Mouse (Mus musculus) urinary bladder, postnatal 36 days (tissue): ENCODE measurements around the gene Mef2c.

Experiments
- DNase-seq, 2 experiments: peaks; one replicate each; pipeline ENCODE4 v3.0.0; 2022; ENCODE audit warnings: low spot score in 2 of 2, mixed read lengths in 1 of 2

The Mef2c gene

DNA sequence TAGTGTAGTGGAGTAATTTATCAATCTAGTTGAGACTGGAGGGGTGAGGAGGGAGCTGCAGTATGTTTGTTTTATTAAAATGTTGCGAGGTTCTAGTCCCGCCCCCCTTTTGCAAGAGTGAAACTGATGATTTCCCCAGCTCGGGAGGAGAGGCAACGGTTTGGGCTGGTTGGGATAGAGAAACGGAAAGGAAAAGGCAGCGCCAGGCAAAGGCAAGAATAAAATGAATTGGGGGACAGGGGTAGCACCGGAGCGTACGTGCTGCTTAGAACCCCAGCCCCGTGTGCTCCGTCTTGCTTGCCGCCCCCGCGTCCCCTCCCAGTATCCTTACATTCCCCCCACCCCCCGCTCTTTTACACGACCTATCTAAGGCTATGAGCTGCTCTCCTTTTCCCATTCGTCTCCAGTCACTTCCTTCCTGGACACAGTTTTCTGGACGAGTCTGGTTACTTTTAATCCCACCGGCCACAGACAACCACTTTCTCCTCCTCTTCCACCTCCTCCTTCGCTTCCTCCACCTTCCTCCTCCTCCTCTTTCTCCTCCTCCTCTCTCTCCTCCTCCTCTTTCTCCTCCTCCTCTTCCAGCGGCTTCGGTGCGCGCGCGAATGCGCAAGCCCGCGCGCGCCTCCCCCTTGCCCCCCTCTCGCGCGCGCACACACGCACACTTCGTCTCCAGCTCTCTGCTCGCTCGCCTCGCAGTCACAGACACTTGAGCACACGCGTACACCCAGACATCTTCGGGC, 20.5 kb downstream of the Mef2c start:
- peak; percentile 15 to 44 for DNase-seq

GRCm38 (mm10) chr13:83524902-83525715, 21.3 kb downstream of the Mef2c start:
- no peak for DNase-seq

GRCm38 (mm10) chr13:83525716-83526005, 21.8 kb downstream of the Mef2c start:
- DNase-seq: no peak

GRCm38 (mm10) chr13:83526066-83526465, 22.2 kb downstream of the Mef2c start:
- DNase-seq: no peak

DNA sequence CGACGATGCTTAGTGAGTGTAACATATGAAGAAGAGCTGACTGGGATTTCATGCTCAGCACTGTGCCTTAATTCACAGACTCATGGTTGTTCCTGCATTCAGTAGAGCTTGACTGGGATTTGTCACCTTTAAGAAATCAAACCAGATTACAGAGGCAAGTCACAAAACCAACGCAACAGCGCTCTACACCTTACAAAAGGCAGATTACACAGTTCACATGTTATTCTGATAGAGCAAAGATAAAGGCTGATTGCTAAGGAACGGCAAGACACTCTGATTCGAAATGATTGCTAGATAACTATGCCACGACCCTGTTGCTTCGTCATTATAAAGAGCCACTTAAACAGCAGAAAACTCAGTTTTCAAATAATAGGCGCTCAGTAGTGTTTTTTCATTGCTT, 24.1 kb downstream of the Mef2c start:
- DNase-seq: no peak

DNA sequence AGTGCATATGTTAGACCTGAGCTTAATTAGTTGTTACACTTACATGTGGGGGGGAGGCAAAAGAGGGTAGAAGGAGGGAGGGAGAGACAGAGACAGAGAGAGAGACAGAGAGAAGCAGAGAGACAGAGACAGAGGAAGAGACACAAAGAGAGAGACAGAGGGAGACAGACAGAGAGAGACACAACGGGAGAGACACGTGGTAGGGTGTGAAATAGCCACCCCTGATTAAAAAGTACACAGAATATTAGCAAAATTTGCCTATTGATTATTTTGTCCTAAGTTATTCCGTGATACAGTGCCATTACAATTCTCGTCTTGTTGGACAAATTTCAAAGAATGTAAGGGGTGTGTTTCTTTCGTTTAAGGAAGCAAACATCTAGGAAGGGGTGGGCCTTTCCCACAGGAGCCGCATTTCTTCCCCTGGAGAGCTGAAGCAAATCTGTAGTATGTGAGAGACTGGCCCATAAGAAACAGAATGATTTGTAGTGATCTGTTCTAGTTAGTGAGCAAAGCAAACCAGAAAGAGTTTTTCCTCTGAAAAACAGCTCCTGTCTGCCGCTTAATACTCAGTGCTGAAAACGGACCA, 26.0 kb downstream of the Mef2c start:
- DNase-seq: no peak

DNA sequence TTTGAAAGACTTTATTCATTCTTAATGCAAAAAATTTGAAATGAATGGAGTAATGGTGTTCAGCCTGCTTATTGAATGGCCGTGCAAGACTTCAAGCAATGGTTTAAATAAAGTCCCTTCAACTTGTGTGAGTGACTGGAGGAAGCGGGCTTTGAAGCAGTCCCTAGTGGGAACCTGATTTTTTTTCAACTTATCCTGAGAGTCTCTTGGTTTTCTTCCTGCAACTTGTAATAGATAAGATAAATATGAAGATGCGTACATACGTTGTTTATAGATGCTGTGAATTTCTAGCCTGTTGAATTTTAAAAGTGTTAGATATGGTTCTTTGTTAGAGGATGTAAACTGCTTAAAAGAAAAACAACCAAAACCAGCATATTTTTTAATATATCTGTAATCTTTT, 27.1 kb downstream of the Mef2c start:
- no peak for DNase-seq

DNA sequence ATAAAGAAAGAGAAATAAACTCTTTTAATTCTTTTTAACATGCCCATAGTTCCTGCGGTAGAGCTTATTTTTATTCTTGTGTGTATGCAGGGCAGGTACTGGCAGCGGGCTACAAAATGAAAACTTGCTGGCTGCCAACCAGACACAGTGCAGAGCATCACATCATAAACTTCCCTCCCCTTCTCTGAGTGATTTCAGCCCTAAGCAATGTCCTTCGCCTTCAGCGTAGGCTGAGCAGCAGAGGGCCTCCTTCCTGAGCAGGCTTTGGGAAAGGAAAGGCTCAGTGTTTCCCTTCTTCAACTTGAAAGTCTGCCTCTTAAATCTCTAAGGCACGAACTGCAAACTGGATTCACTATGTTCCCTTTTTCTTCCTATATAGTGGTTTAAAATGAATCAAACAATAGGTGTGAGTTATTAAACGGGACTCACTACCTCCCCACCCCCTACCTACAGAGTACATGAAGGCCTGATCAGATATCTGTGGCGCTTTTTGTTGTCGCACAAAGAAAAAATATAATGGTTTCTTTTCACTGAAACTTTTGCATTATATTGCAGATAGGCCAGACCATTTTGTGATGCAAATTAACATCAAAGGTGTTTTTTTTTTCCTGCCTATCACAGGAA, 28.2 kb downstream of the Mef2c start:
- peak in 1 of 2 experiments; percentile 16 for DNase-seq

DNA sequence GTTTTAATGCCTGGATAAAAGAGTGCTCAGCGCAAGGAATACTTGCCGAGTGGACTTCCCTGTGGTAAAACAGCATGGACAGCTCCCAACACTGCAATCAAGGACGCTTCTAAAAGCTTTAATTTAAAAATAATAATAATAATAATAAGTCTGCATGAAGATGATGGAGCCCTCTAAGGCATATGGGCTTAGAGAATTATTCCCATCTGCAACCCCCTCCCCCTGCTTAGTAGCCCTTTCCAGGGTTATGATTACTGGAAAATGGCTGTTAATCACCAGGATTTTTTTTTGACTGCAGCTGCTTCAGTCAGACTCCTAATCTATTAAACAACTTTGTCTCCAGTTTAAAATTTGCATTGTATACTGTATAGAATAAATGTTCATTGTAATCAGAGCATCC, 32.5 kb downstream of the Mef2c start:
- DNase-seq: no peak

DNA sequence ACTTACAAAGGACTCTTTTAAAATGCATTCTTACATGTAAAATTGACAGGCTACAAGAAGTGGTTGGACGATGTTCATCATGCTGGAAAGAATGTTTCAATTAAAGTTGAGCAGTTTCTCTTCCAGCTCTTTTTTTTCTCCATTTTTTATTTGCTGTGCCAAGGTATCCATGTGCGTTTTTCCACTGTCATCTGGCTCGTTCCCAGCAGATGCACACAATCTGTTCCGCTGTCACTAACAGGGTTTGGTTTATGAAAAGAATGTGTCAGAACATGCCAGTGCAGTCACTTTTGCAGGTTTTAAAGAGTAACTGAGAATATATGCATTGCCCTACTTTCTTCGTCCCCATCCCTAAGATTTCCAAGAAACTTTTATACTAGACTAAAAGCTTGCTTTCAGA, 33.3 kb downstream of the Mef2c start:
- DNase-seq: no peak

DNA sequence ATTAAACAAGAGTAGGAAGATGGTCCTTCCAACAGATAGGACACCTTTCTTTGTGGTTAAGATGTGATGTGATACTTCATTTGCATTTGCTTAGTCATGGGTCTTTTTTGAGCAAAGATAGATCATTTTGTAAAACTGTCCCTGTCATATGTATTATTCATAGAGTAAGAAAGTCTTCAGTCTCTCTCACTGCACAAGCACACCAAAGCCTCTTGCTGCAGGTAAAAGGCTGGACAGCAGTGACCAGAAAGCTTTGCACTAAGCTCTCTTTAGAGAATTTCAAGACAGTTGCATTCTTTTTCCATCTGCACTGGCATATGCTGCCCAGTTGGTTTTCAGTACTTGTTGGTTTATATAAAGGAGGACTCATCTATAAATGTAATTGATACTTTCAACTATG, 36.1 kb downstream of the Mef2c start:
- no peak for DNase-seq

GRCm38 (mm10) chr13:83542666-83543065, 38.8 kb downstream of the Mef2c start:
- no peak for DNase-seq

DNA sequence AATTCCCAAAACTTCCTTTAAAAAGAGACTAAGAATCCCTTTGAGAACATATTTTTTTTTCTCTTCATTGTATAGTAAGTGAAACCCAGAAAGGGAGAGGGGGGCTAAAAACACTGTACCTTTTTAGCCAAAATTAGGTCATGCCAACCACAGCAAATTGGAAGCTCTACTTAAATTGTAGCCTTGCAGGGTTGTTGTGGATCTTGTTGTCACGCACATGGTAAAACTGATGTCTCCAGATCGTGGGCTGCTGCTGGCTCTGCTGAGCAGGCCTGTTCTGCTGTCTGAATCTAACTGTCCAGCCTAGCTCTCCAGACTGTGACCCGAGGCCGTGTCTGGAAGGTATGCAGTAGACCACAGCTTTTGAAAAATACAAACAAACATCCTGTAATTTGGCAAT, 40.9 kb downstream of the Mef2c start:
- no peak for DNase-seq

- no peak for DNase-seq
These were observed 43.0 kb downstream of the Mef2c start for GRCm38 (mm10) chr13:83546876-83547275.

GRCm38 (mm10) chr13:83551259-83551658, 47.4 kb downstream of the Mef2c start:
- no peak for DNase-seq

DNA sequence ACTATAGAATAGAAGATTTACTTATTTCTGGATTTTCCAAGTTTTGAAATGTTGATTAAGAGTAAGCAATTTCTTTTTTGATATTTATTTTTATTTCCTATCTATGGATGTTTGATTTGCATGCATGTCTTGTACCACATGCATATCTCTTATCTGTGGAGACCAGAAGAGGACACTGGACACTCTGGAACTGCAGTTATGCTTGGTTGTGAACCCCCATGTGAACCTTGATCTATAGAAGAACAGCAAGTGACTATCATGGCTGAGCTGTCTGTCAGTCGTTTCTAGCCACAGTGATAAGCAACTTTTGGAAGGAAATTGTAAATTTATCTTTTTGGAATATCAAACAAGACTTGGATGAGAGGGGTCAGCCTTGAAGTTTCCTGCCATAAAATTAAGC, 48.2 kb downstream of the Mef2c start:
- DNase-seq: no peak

- no peak for DNase-seq
These were observed 59.4 kb downstream of the Mef2c start for GRCm38 (mm10) chr13:83563261-83563660.

DNA sequence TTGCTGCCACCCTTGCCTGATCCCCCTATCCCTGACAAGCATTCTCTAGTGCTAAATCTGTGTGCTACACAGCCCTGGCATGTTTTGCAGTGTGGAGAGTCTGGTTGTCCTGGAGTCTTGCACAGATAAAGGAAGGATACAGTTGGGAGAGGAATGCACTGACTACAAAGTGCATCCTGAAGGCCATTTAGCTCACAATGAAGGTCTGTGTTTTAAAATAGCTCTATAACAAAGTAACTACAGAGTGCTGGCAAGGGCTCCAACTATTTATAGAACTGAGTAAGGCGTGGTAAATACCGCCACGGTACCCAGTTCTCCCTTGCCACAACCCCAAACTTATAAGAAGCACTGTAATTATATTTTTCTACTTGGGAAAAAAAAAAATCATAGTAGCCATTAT, 61.9 kb downstream of the Mef2c start:
- DNase-seq: no peak

DNA sequence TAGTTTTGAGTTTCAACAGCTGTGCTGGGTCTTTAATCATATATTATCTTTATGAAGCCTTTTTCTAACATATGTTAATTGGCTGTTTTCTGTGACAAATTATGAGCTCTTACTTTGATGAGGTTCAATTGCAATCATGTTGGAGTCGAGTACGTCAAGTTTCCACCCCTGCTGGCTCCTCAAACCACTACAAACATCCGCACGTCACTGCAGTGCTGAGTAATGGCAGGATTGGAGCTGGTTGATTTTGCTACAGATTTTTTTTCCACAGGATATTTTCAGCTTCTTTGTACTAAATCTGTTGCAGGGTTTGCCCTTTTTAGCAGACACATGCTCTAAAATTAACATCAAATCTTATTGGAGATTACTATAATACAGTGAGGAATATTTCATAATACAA, 62.3 kb downstream of the Mef2c start:
- no peak for DNase-seq

GRCm38 (mm10) chr13:83566834-83567534, 63.1 kb downstream of the Mef2c start:
- no peak for DNase-seq

DNA sequence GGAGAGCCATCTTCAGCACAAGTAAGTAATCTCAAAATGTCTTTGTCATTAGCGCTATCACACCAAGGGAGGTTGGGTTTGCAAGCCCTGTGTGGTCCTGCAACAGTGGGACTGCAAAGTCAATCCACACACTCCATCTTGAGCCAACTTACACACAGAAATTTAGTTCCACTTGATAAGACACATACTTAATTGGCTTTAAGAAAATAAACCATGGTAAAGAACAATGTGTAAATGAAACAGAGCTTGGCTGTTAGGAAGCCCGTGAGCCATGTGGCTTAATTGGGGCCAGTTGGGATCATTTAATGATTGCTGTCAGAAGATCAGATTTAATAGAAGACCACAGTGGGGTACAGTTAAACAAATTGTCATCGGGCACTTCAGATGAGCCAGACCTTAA, 63.8 kb downstream of the Mef2c start:
- no peak for DNase-seq

DNA sequence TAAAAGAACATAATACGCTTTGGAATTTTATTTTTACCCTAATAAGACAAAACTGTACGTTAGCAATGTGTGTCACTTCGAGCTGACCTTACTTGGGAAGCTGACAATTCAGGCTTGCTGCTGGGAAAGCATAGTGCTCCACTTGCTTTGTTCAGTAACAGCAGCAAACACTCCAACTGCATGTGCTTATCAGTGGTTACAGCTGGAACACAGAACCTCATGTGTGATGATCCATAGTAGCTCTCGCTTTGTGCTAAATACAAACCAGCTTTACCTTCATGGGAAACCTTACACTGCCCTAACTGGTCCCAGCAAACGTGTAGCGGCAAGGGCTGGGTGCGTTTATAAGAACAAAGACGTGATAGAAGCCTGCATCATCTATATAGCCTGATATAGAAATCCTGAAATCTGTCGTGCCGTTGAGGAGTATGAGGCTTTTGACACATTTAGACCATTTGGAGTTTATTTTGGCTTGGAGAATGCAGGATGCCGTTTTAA, 65.0 kb downstream of the Mef2c start:
- no peak for DNase-seq
